Mouse (Mus musculus) hindlimb bud, embryonic 11.5 days (tissue): Measurements from ENCODE around the gene Mmrn2.
"Not testable (repeated sequence)": the region's sequence is repeated elsewhere in the genome, so short reads cannot be mapped to it uniquely, and the experiment has no call there.

Source experiments
- DNase-seq: peaks from one replicate; pipeline ENCODE4 v3.0.0-alpha.2; 2012; ENCODE audit warnings: low read depth, low spot score; ENCODE audit errors: extremely low spot score

Mmrn2 gene

DNA sequence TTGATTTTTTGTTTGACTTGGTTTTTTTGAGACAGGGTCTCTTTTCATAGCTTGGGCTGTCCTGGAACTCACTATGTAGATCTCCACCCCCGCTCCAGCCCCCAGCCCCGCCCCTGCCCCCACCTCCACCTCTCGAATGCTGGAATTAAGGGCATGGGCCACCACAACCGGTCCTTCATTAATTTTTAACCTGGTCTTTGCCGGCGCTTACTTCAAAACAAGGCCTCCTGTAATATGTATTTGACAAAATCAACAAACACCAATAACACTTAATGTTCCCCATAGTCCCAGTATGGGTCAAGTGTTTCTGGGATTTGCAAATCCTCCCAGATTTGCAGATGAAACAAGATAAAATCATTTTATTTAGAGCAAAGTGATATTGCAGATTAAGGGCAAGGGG lies 15.0 kb upstream of the Mmrn2 start:
- no peak for DNase-seq

DNA sequence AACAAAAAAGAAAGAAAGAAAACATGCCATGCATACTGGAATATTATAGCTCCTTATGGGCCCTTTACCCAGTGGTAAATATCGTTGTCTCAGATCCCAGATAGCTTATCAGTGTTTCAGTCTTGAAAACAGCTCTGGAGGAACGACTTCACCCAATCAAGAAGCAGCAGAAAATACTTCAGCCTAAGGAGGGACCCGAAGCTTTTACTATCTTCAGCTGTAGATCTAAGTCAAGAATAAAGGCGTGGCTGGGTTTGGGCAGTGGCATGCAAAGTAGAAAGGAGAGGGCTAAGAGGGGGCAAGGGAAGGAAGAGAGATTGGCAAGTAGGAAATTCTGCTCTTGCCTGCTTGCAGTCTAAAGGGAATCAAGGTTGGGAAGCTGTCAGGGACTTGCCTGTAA lies 13.1 kb upstream of the Mmrn2 start:
- no peak for DNase-seq

DNA sequence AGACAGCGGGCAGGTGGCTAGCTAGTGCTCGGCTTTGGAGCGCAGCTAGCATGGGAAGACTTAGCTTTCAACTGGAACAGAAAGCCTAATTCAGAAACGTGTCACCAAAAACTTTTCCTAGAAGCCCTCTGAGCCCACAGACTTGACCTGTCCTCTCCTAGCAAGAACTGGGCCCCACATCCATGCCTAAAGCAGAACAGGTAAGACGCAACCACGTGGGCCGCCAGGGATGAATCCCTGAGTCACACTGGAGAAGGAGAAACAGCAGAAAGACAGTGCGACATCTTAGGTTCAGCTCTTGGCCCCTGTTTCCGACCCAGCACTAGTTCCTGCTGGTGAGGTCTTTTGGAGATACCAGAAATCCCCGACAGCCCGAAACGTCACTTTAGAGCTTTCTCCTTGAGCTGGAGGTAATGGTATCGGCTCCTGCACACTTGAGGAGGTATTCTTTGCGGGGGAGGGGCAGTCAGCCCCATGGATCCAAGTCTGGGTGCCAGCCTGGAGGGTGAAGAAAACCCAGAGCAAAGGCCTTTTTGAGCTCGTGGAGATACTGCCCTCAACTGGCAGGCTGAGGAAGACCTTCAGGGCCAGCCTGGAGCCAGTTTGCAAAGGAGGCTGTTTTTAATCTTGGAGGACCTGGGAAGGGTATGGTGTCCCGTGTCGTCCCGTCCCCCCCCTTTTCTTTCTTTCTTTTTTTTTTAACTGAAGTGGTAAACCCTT lies 12.4 kb upstream of the Mmrn2 start:
- no peak for DNase-seq

DNA sequence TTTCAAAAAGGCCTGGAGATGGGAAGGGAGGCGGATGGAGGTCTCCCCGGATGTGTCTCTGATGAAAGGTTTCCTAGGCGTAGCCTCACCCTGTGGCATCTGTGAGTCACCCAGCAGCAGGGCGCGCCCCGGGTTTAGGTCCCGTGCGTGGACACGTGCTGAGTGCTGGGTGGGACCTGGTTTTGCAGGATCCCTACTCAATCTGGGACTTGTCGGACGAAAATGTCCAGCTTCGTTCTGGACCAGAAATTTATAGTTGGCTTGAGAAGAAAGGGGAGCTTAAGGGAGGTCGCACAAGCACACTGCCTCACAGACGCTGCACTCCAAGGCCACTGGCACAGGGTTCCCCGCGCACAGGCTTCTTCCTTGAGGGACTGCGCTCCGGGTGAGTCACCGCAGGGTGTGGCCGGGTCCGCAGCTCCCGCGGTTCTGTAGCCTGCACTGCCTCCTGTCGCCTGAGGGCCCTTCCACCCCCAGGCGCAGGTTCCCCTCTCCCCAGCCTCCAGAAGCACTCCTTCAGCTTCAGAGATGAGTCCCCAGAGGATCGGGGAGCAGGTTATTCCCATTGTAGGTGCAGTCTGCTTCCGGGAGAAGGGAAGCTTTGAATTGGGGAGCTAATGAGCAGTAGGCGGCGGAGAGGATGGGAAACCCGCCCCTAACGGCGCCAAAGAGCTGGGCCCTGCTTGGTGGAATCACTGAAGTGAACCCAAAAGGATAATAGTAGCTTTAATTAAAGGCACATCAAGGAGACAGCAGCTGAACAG lies 11.6 kb upstream of the Mmrn2 start:
- DNase-seq, result no peak

DNA sequence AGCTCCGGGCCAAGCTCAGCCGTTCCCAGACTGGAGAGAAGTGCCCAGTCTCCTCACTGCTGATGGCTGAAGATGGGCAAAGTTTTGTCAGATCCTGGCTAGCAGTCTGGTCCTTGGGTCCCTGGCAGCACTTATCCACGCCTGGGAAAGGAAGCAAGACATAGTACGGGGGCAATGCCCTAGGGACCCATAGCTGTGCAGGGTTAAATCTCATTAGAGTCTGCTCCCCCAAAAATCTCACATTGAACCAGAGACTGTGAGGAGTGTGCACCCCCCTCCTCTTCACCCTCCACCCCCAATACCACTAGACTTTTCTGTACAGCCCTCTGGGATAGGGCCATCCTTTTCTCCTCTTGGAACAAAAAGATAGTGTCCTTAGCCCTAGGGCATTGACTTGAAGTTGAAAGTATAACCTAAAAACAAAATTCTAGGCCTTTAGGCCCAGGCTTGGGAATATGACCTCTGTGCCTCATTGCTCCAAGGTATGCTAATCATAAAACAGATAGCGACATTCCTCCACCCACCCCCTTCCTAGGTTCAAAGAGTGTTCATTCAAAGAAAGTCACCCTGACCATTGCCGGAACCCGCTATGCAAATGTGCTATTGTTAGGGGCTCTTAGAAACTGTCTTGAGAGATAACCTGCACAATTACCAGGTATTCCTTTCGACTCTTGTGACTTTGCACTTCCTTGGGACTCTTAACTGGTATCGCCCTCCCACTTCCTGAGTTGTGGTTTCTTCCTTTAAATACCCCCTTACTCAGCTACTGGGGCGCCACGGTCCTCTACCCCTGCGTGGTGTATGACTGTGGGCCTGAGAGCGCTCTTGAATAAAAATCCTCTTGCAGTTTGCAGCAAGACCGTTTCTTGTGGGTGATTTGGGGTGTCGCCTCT lies 10.8 kb upstream of the Mmrn2 start:
- not testable (repeated sequence) for DNase-seq

DNA sequence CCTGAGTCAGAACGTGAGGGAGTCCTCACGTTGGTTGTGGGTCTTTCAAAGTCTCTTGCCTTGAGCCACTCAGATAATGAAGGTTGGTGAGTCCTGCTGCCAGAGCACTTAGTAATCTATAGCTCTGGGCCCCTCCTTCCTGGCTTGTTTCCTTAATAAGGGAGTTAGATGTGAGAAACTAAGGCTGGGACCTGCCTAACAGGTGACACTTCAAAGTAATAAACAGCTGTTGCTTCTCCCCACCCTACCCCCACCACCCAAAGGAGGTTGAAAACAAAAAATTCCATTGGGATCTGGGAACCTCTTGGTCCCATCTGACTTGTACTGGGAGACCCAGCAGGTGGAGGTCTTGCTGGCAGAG lies 10.1 kb upstream of the Mmrn2 start:
- DNase-seq, result no peak

DNA sequence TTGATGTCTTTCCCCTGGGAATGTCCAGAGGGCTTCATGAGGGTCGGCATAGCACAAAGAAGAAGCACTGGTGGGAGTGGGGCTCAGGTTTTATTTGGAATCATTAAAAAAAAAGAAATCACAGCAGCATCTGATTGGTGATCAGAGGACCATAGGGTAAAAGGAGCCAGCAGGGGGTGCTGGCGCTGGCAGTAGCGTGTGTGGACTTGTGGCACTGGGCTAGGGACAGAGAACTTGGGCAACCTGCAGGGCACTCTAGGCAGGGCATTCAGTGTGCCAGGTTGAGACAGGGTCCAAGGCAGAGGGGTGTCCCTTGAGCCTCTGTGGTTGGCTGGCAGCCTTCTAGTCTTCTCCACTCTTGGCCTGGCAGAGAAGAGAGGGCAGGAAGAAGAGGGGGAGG lies 5.1 kb upstream of the Mmrn2 start:
- no peak for DNase-seq

DNA sequence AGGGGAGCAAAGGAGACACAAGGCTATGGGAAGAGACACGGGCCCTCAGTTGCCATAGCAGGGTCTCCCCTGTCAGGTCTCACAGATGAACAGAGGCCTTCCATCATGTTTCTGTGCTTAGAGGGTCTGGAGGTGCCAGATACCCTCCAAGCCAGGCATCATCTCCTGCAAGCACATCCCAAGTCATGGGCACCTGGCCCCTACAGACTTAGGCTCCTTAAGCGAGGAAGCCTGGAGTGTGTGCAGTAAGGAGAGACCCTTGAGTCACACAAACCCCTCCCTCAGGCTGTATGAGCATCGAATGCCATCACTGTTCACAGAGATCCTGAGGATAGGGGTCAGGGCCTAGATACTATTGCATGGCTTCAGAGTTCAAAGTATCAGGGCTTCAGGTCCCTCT lies 4.3 kb upstream of the Mmrn2 start:
- no peak for DNase-seq

DNA sequence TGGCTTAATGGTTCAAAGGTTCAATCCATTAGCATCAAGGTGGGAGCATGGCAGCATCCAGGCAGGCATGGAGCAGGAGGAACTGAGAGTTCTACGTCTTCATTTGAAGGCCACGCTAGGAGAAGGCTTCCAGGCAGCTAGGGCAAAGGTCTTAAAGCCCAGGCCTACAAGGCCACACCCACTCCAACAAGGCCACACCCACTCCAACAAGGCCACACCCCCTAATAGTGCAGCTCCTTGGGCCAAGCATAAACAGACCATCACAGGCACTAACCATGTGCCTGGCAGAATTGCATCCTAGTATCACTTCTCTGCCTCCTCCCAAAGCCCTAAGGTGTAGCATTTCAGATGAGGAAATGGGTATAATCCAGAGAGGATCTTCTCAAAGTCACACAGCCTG lies 3.5 kb upstream of the Mmrn2 start:
- no peak for DNase-seq

DNA sequence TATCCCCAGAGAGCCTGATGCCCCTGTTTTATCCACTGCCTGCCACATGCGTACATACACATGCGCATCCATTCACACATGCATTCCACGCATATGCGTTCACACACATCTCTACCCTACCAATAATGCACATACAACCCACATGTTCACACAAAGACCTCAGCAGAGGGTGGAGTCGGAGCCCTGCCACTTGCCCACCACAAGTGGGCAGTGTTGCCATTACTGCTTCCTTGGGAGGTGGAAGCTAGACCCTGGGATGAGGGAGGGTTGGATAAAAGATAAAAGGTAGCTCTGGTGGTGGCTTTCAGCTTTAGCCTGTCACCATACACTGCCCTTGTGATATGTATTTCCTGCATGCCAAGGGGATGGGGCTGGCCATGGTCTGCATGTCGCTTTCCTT lies 2.6 kb upstream of the Mmrn2 start:
- no peak for DNase-seq

DNA sequence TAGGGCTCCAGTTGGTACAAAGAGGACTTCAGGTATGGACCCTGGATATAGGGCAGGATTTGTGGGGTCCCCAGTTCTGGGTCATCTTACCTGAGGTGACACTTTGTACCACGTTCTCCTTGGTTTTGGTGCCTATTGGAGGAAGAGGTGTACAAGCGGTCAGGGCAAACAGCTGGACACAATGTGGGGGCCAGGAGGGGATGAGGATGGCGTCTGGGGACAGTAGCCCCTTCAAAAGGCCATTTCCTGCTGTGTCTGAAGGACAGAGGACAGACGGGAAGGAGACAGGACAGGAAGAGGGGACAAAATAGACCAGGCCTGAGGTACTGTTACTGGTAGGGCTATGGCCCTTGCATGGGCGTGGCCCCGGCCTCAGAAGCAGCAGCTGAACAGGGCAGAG lies 1.7 kb upstream of the Mmrn2 start:
- no peak for DNase-seq

DNA sequence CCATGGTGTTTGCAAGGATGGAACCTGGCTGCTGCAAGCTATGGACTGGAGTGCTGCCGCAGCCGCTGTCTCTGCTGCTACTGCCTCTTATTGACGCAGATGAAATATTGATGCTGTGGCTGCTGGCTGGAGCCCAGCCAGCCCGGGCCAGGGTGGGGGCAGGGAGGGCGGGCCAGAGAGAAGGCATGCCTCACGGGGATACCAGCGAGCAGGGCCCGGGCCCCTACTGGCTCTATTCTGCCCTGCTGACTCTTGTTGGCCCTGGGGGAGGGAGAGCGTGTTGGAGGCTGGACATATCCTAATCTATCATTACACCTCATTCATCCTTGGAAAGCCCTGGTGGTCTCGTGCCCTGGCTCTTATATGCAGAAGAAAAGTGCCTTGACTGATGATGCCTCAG lies 688 bp upstream of the Mmrn2 start, which contains the start of gene Sncg:
Sncg (minus strand) TSS at position 213 of the 400 bp plus-strand sequence.
- no peak for DNase-seq

DNA sequence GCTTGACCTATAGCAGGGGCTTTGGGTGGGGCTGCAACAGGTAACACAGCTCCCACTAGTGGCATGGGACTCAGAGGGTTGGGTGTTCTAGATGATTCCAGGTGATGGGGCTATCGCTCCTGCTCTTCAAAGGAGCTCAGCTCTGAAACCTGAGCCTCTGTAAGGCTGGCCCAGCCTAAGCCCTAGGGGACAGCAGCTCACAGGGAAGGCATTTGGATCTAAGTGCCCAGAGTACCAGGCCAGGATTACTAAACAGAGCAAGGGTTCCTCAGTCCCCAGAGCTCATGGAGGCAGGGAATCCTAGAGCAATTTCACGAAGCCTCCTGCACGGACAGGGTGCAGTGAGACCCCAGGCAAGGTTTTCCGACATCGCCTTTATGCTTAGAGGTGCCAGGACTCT lies 676 bp downstream of the Mmrn2 start:
- no peak for DNase-seq

DNA sequence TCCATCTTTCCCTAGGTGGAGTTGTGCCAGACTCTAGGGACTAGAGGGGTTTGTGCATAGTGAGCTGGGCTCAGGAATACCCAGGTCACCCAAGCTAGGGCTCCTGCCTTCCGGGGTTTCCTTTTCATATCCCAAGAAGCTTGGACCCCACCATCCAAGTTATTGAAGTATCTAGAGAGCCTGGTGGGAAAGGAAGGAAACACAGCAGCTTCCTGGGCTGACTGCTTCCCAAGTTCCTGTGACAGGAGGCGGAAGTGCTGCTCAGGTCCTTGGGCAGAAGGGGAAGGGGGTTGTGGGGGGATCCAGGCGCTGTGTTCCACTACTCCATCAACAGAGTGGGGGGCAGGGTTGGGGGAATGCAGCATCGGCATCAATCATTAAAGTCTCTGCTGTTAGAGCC lies 1.9 kb downstream of the Mmrn2 start:
- DNase-seq, result no peak

DNA sequence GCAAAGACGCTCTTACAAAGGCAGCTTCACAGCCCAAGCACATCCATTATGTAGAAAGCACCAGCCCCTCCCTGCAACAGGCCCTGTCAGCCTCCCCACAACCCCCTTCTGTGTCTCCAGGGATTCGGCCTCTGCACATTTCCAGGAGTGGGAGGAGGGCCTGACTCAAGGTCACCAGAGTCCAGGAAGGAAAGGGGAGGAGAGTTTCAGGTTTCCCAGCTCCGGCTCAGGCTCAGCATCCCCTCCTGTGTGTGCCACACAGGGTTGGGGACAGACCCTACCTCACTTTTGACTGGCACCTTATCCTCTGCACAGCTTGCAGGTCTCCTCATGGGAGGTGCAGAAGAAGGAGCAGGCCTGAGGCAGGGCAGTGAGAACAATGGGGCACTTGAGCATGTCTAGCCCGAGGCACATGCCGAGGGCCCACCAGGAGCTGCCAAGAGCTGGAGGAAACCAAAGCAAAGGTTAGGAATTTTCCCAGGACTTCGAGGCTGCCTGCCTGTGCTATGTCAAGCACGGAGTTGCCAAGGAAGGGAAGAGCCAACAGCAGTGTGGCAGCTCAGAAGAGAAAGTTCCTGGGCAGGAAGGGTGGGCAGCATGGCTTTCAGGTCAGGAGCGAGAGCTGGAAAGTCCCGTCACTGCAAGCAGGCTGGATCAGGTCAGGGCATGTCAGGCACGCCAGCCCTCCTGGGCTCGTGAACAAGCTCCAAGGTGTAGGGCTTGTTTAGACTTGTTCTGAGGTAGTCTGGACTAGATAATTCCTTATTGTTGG lies 3.5 kb downstream of the Mmrn2 start:
- peak; percentile 22 for DNase-seq

DNA sequence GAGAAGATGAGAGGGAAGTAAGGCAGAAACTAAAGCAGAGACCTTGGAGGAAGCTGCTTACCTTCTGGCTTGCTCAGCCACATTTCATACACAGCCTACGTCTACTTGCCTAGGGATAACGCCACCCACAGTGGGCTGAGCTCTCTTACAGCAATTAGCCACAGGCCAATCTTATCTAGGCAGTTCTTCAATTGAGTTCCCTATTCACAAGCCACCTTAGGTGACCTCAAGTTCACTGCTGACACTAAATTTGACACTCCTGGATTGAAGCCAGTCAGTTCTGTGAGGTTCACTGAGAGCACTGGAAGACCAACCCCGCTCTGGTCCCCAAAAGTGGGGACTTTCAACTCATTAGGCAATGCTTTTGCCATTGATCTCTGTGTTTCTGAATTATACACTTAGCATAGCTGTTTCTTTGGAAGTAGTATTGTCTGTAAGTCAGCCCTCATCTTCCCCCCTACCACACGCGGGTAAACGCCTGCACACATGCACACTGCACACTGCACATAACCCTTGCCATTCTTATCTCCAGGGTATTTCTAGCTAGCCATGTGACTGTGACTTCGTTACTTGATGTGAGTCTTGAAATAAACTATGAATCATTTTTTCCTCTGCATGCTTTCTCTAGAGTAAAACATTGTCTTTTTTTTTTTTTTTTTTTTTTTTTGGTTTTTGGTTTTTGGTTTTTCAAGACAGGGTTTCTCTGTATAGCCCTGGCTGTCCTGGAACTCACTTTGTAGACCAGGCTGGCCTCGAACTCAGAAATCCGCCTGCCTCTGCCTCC lies 7.8 kb downstream of the Mmrn2 start:
- DNase-seq, result no peak

DNA sequence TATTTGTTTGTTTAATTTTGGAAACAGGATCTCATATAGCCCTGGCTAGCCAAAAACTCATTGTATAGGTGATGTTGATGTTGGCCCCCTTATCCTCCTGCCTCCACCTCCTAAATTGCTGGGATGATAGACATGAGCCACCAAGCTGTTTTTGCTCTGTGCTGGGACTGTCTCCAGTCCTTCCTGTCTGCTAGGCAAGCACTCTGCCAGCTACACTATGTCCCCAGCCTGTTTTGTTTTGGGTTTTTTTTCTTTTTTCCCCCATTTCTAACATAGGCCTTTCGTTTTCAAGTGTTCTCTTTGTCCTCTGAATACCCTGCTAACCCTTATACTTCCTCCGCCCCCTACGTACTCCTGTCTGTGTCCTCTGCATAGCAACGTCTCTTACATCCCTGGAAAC lies 18.0 kb downstream of the Mmrn2 start:
- DNase-seq, result no peak

DNA sequence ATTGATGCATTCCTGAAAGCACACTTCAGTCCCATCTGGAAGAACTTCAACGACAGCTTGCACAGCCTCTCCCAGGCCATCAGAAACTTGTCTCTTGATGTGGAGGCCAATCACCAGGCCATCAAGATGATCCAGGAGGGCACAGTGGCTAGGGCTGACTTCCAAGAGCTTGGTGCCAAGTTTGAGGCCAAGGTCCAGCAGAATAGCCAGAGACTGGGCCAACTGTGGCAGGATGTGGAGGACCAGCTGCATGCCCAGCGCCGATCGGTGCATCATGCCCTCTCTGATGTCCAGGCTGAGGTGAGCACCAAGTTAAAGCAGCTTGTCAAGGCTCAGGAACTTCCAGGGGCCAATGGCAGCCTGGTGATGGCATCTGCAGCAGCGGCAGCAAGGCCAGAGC lies 22.6 kb downstream of the Mmrn2 start:
- no peak for DNase-seq

DNA sequence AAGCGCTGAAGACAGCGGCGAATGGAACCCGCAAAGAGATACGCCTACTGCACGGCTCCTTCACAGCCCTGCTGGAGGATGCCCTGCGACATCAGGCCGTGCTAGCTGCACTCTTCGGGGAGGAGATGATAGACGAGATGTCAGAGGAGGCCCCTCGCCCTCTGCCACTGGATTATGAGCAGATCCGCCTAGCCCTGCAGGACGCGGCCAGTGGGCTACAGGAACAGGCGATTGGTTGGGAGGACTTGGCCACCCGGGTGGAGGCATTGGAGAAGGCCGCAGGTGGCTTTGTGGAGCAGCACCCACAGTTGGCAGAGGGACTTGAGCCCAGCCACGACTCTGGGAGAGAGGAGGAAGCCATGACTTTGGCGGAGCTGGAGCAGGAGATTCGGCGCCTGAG lies 23.6 kb downstream of the Mmrn2 start:
- DNase-seq, result no peak

DNA sequence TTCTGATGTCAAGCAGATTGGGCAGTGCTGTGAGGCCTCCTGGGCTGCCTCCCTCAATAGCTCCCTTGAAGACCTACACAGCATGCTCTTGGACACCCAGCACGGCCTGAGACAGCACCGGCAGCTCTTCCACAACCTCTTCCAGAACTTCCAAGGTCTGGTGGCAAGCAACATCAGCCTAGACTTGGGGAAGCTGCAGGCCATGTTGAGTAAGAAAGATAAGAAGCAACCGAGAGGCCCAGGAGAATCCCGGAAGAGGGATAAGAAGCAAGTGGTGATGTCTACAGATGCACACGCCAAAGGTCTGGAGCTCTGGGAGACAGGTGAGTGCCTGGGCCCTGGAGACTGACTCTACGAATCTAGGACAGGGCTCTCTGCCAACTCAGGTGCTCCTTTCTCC lies 24.0 kb downstream of the Mmrn2 start:
- DNase-seq, result no peak
